Mouse (Mus musculus): ENCODE results near the gene Apbb2. TPM values are rescaled to one million over a fixed set of nuclear protein-coding genes. Genes with fewer than 3 reads are reported as not detected.

The Apbb2 gene
- polyA plus RNA-seq, 1 experiment from 2014 or later, result 29.3 TPM

DNA sequence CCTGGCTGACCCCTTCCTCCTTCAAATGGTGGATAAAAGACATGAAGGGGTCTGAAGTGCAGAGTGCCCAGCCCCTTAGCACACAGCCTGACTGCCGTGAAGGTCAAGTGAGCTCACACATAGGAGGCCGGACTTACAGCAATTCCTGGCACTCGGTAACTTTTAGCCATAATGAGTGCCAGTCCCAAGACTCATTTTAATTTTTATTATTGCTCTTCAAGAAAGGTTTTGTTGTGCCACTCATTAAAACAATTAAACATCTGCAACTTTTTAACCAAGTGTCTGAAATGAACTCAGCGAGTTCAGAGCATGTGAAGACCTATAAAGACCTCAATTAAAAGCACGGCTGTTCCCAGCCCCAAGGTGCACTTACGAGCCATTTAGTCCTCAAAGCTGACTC is 239.6 kb downstream of the Apbb2 start:
- no peak overlapping the region for H3K9ac ChIP-seq
- no peaks in the 10 kb centered on the region for H3K36me3 ChIP-seq
- H3K9me3 ChIP-seq, result no peaks in the 10 kb centered on the region
- ATAC-seq (ENCODE audit: extremely low read depth, insufficient number of reproducible peaks, low FRiP score, low TSS enrichment), result no peak
- no peaks in the 10 kb centered on the region for H3K4me1 ChIP-seq
- no peak overlapping the region for H3K4me3 ChIP-seq
- H3K4me2 ChIP-seq, result no peak overlapping the region
- H3K27me3 ChIP-seq (replicated peaks), result no peaks in the 10 kb centered on the region
- WGBS, result 74% methylated on average over 6 of the region's 6 CpGs
- H3K27ac ChIP-seq (replicated peaks), result no peak overlapping the region

DNA sequence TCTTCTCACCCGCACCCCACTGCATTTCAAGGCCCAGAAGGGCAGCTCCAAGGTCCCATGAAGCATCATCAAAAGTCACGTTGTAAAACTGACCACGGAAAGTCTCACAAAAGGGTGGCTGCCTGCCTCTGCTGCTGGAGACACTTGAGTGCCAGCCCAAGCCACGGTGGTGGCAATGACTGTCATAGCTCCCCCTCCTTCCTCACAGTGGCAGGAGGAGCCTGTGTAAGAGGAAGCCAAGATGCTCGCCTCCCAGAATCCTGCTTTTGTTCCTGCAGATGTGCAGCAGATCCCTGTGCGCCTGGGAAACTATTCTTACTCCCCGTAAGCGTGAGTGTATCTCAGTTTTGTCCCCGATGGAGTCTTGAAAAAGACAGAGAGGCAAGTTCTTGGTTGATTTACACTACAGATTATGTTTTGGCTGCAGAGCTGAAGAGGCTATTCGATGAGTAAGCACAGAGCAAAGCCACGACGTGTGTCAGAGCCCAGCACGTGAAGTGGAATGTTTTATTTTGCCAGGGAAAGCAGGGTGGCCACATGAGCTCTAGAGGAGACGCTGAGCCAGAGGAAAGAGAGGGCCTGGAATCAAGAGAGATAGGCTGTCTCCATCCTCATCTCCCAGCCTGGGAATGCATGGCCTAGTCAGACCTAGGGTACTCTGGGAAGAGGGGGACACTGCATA is 241.9 kb downstream of the Apbb2 start:
- H3K27me3 ChIP-seq (replicated peaks), result no peaks in the 10 kb centered on the region
- H3K4me2 ChIP-seq, result no peak overlapping the region
- no peaks in the 10 kb centered on the region for H3K4me1 ChIP-seq
- H3K27ac ChIP-seq (replicated peaks), result no peak overlapping the region
- H3K4me3 ChIP-seq, result no peak overlapping the region
- 67% methylated on average over 14 of the region's 14 CpGs for WGBS
- H3K36me3 ChIP-seq, result no peaks in the 10 kb centered on the region
- no peaks in the 10 kb centered on the region for H3K9me3 ChIP-seq
- no peak for ATAC-seq (ENCODE audit: extremely low read depth, insufficient number of reproducible peaks, low FRiP score, low TSS enrichment)
- no peak overlapping the region for H3K9ac ChIP-seq

- Histone ChIP-seq H3K4me1 (no peaks in the 10 kb centered on the region), H3K27ac (replicated peaks) (no peak overlapping the region), H3K9me3 (no peaks in the 10 kb centered on the region), H3K27me3 (replicated peaks) (no peaks in the 10 kb centered on the region), H3K4me2 (no peak overlapping the region), H3K36me3 (no peaks in the 10 kb centered on the region), H3K4me3 (no peak overlapping the region), H3K9ac (no peak overlapping the region)
- 85% methylated on average over 4 of the region's 4 CpGs for WGBS
- no peak for ATAC-seq (ENCODE audit: extremely low read depth, insufficient number of reproducible peaks, low FRiP score, low TSS enrichment)
Observed at GRCm38 (mm10) chr5:66374413-66374812, 244.2 kb downstream of the Apbb2 start.

- WGBS, result 83% methylated on average over 13 of the region's 13 CpGs
- no peak overlapping the region for H3K4me3 ChIP-seq
- H3K27me3 ChIP-seq (replicated peaks), result no peaks in the 10 kb centered on the region
- no peaks in the 10 kb centered on the region for H3K36me3 ChIP-seq
- no peak overlapping the region for H3K4me2 ChIP-seq
- H3K9me3 ChIP-seq, result no peaks in the 10 kb centered on the region
- H3K9ac ChIP-seq, result no peak overlapping the region
- no peak for ATAC-seq (ENCODE audit: extremely low read depth, insufficient number of reproducible peaks, low FRiP score, low TSS enrichment)
- H3K4me1 ChIP-seq, result no peaks in the 10 kb centered on the region
- no peak overlapping the region for H3K27ac ChIP-seq (replicated peaks)
Observed at GRCm38 (mm10) chr5:66373515-66374164, 244.9 kb downstream of the Apbb2 start.

- Histone ChIP-seq H3K9me3 (no peaks in the 10 kb centered on the region), H3K4me3 (no peak overlapping the region), H3K27ac (replicated peaks) (no peak overlapping the region), H3K36me3 (no peaks in the 10 kb centered on the region), H3K4me1 (no peaks in the 10 kb centered on the region), H3K4me2 (no peak overlapping the region), H3K27me3 (replicated peaks) (no peaks in the 10 kb centered on the region), H3K9ac (no peak overlapping the region)
- no peak for ATAC-seq (ENCODE audit: extremely low read depth, insufficient number of reproducible peaks, low FRiP score, low TSS enrichment)
Observed at GRCm38 (mm10) chr5:66371131-66371530, 247.5 kb downstream of the Apbb2 start.

DNA sequence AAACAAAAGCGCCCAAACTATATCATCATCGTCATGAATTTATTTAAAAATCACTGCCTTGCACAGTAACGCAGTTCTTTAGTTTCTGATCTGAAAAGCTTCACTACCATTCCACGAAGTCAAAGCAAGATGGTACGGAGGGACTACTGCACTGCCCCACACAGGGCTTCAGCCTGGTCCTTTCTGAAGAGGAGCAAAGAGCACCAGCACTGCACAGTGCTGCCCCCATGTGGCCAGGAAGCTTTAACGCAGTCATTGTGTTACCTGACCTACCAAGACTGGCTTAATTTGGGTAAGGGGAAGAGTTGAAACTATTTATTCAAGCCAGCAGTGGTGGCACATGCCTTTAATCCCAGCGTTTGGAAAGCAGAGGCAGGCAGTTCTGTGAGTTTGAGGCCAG is 249.6 kb downstream of the Apbb2 start:
- Histone ChIP-seq H3K36me3 (peaks cover 4% of the 10 kb centered on the region; the same call in 1 of the 2 replicates), H3K27ac (replicated peaks) (no peak overlapping the region), H3K9me3 (no peaks in the 10 kb centered on the region), H3K27me3 (replicated peaks) (no peaks in the 10 kb centered on the region), H3K4me3 (no peak overlapping the region), H3K9ac (no peak overlapping the region), H3K4me2 (no peak overlapping the region), H3K4me1 (peaks cover 18% of the 10 kb centered on the region)
- no peak for ATAC-seq (ENCODE audit: extremely low read depth, insufficient number of reproducible peaks, low FRiP score, low TSS enrichment)
- 40% methylated on average over 7 of the region's 7 CpGs for WGBS

DNA sequence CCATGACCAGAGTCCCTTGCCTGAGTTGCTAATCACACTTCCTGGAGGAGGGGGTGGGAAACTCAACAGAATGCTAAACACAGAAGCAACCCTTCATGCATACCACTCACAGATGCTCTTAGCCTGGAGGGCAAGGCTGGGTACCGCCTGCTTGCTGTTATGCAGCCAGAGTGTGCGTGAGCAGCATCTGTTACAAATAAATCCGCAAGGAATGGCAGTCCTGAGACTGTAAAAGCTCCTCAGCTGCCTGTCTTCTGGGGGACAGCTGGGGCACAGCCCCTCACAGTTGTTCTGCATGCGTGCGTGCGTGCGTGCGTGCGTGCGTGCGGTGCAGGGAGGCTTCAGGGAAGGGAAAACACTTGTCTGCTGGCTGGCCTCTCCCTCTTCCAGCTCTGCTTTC is 250.9 kb downstream of the Apbb2 start:
- peaks cover 8% of the 10 kb centered on the region for H3K36me3 ChIP-seq
- no peak overlapping the region for H3K4me3 ChIP-seq
- no peak for ATAC-seq (ENCODE audit: extremely low read depth, insufficient number of reproducible peaks, low FRiP score, low TSS enrichment)
- no peaks in the 10 kb centered on the region for H3K27me3 ChIP-seq (replicated peaks)
- H3K4me1 ChIP-seq, result peaks cover 27% of the 10 kb centered on the region
- 91% methylated on average over 11 of the region's 11 CpGs for WGBS
- H3K4me2 ChIP-seq, result no peak overlapping the region
- no peak overlapping the region for H3K27ac ChIP-seq (replicated peaks)
- no peak overlapping the region for H3K9ac ChIP-seq
- no peaks in the 10 kb centered on the region for H3K9me3 ChIP-seq

DNA sequence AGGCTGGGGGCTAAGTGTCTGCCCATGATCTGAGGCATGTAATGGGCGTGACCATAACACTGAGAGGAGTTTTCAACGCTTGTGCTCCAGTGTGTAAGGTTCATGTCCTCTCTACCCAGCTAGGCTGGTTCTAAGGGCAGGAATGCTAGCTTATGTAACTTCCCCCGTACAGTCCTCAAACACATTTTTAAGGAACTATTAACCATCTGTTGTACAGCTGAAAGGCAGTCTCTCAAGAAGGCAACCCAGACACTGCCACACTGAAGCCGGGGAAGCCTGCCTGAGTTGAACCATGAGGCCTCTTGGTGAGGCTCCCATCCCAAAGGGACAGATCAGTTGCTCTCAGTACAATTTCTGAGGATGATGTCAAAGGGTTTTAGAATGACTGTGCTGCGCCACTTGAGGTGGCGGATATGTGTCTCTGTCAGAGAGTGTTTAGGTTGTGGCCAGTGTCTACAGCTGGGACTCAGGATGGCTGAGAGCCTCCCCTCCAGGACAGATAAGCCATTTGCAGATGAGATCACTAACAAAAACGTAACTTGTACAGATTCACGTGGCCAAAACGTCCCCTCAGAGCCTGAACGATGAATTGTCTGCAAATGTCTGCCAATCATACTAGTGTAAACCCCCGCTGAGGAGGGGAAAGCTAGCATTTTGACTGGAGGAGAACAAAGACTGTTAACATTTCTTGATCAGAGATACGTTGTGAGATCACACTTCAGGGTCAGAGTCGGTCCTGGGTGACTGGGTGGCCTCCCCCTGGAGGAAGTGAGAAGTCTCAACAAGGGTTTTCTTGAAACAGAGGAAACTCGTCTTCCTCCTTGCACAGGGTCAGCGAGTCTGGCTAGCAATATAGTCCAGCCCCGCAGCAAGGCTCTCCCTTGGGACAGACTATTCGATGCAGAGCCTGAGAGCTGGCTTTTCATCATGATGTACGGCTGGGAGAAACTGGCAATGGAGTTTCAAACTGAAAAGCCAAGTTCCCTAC is 255.0 kb downstream of the Apbb2 start:
- WGBS, result 68% methylated on average over 18 of the region's 18 CpGs
- Histone ChIP-seq H3K27me3 (replicated peaks) (no peaks in the 10 kb centered on the region), H3K27ac (replicated peaks) (no peak overlapping the region), H3K9ac (peak overlapping the region; percentile 33; the same call in 1 of the 2 replicates), H3K36me3 (peaks cover 19% of the 10 kb centered on the region), H3K9me3 (no peaks in the 10 kb centered on the region), H3K4me2 (no peak overlapping the region), H3K4me1 (peaks cover 27% of the 10 kb centered on the region), H3K4me3 (no peak overlapping the region)
- ATAC-seq (ENCODE audit: extremely low read depth, insufficient number of reproducible peaks, low FRiP score, low TSS enrichment), result no peak

DNA sequence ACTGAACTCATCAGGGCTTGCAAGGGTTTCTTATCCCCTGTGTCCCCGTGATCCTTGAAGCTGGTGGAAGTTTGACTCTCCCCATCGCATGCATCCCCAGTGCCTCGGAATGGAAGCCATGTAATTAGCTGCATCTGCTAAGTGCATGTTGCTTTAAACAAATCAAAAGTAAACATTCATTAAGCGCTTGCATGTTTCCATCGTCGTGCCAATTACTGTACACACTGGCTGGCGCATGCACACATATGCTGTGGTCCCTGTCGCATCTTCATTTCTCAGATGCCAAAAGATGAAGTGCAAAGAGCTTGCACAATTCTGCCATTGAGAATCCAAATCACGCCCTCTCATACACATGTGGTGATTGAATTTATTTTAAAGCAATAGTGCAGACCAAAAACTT is 257.8 kb downstream of the Apbb2 start:
- no peak for ATAC-seq (ENCODE audit: extremely low read depth, insufficient number of reproducible peaks, low FRiP score, low TSS enrichment)
- H3K9me3 ChIP-seq, result 0 out of 2 replicates have a peak, but pooled peaks cover 1% of the 10 kb centered on the region
- WGBS, result 87% methylated on average over 9 of the region's 9 CpGs
- no peak overlapping the region for H3K9ac ChIP-seq
- no peak overlapping the region for H3K27ac ChIP-seq (replicated peaks)
- H3K4me2 ChIP-seq, result no peak overlapping the region
- peaks cover 27% of the 10 kb centered on the region for H3K4me1 ChIP-seq
- H3K36me3 ChIP-seq, result peaks cover 24% of the 10 kb centered on the region
- no peaks in the 10 kb centered on the region for H3K27me3 ChIP-seq (replicated peaks)
- no peak overlapping the region for H3K4me3 ChIP-seq

GRCm38 (mm10) chr5:66359742-66360423 is 258.7 kb downstream of the Apbb2 start:
- WGBS, result 76% methylated on average over 15 of the region's 15 CpGs
- no peaks in the 10 kb centered on the region for H3K27me3 ChIP-seq (replicated peaks)
- H3K27ac ChIP-seq (replicated peaks), result no peak overlapping the region
- ATAC-seq (ENCODE audit: extremely low read depth, insufficient number of reproducible peaks, low FRiP score, low TSS enrichment), result no peak
- peaks cover 18% of the 10 kb centered on the region for H3K4me1 ChIP-seq
- H3K9me3 ChIP-seq, result 0 out of 2 replicates have a peak, but pooled peaks cover 7% of the 10 kb centered on the region
- H3K9ac ChIP-seq, result no peak overlapping the region
- H3K4me2 ChIP-seq, result no peak overlapping the region
- H3K4me3 ChIP-seq, result no peak overlapping the region
- peaks cover 31% of the 10 kb centered on the region for H3K36me3 ChIP-seq

DNA sequence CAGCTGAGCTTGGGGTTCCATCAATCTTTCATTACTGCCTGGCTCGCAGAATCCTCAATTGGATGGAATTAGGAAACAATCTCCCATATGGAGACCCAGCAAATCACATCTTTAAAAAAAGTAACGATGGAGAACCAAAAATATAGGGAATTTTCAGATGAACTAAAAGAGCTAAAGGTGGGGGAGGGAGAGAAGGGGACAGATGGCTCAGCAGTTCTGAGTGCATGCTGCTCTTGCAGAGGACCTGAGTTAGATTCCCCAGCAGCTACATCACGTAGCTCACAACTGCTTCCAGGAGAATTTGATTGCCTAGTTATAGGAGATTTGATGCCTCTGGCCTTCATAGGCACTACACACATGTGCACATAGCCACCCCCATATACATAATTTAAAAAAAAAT is 263.4 kb downstream of the Apbb2 start:
- no peak overlapping the region for H3K9ac ChIP-seq
- 84% methylated on average over 3 of the region's 3 CpGs for WGBS

More for the DNA sequence above, 263.4 kb downstream of the Apbb2 start:
- Histone ChIP-seq H3K9me3 (0 out of 2 replicates have a peak, but pooled peaks cover 7% of the 10 kb centered on the region), H3K4me3 (no peak overlapping the region), H3K4me1 (peaks cover 22% of the 10 kb centered on the region), H3K27ac (replicated peaks) (no peak overlapping the region), H3K36me3 (peaks cover 19% of the 10 kb centered on the region), H3K27me3 (replicated peaks) (no peaks in the 10 kb centered on the region), H3K4me2 (no peak overlapping the region)
- no peak for ATAC-seq (ENCODE audit: extremely low read depth, insufficient number of reproducible peaks, low FRiP score, low TSS enrichment)
